ENCODE assay signal across 8 mouse cellular contexts in genomic region chr4:21776091-21776945, GRCm38 (mm10). TPM values are rescaled to one million over a fixed set of nuclear protein-coding genes. Genes with fewer than 3 reads are reported as not detected.
DNase-seq lines count a peak whose midpoint lies in the region; ATAC-seq and TF ChIP-seq lines count a peak whose summit lies in the region.

No protein-coding gene starts in this region.

- peak overlapping the region; percentile 32; the same call in 1 of the 2 replicates for H3K27ac ChIP-seq in CH12.LX (ENCODE audit: insufficient read depth, low read depth)
- H3K27ac ChIP-seq in forebrain, embryonic 10.5 days = peak overlapping the region; percentile 94
- peak overlapping the region; percentile 51; the same call in 1 of the 2 replicates for H3K27ac ChIP-seq in heart, embryonic 15.5 days
- peak overlapping the region; percentile 95 for H3K27ac ChIP-seq in liver, embryonic 13.5 days
- H3K27ac ChIP-seq in stomach, embryonic 15.5 days = peak overlapping the region; percentile 71

- ATAC-seq in heart, embryonic 15.5 days (replicated peaks; ENCODE audit: insufficient number of reproducible peaks, insufficient read depth, low FRiP score, low read depth) = peak; percentile 96
- peak; percentile 88 for ATAC-seq in liver, embryonic 13.5 days (ENCODE audit: low read depth)
- peak; percentile 96 for ATAC-seq in stomach, embryonic 15.5 days (ENCODE audit: insufficient read depth, low FRiP score, low read depth)

- H3K4me1 ChIP-seq in CH12.LX (ENCODE audit: control insufficient read depth in 1 of 2, insufficient read depth in 2 of 2) = peaks cover 5 to 34% of the 10 kb centered on the region in 2 experiments; a peak in 2 of 4 replicates
- H3K4me1 ChIP-seq in forebrain, embryonic 10.5 days = peaks cover 6% of the 10 kb centered on the region; the same call in 1 of the 2 replicates
- peaks cover 12% of the 10 kb centered on the region for H3K4me1 ChIP-seq in heart, embryonic 15.5 days (replicated peaks)
- peaks cover 50% of the 10 kb centered on the region for H3K4me1 ChIP-seq in liver, embryonic 13.5 days (replicated peaks)
- peaks cover 5% of the 10 kb centered on the region; the same call in 1 of the 2 replicates for H3K4me1 ChIP-seq in stomach, embryonic 15.5 days

- WGBS in forebrain, embryonic 10.5 days = under 1% methylated on average over 46 of the region's 46 CpGs
- under 1% methylated on average over 46 of the region's 46 CpGs for WGBS in heart, embryonic 15.5 days
- WGBS in liver, embryonic 13.5 days (ENCODE audit: insufficient replicate concordance) = under 1% methylated on average over 42 of the region's 46 CpGs
- WGBS in stomach, embryonic 15.5 days = under 1% methylated on average over 46 of the region's 46 CpGs

- H3K27me3 ChIP-seq in CH12.LX (replicated peaks) = no peaks in the 10 kb centered on the region
- H3K27me3 ChIP-seq in forebrain, embryonic 10.5 days (ENCODE audit: poor library complexity, severe bottlenecking) = no peaks in the 10 kb centered on the region
- no peaks in the 10 kb centered on the region for H3K27me3 ChIP-seq in heart, embryonic 15.5 days
- H3K27me3 ChIP-seq in liver, embryonic 13.5 days = no peaks in the 10 kb centered on the region
- no peaks in the 10 kb centered on the region for H3K27me3 ChIP-seq in stomach, embryonic 15.5 days (replicated peaks)

- DNase-seq in CH12.LX (ENCODE audit: extremely low read depth) = peak; percentile 84
- peak; percentile 82 for DNase-seq in c-Kit-positive CD71-positive TER-119-negative erythroid progenitor cells, embryonic 14.5 days (ENCODE audit: low read depth)
- DNase-seq in forebrain, embryonic 10.5 days (ENCODE audit: extremely low spot score, low spot score) = peak; percentile 97
- peak; percentile 93 to 95 for DNase-seq in kidney, postnatal 25 days
- peak; percentile 89 for DNase-seq in liver, embryonic 13.5 days
- peak; percentile 94 for DNase-seq in neural tube, embryonic 10.5 days (ENCODE audit: extremely low spot score, low spot score)

- dilution Hi-C loops in CH12.LX (cut with MboI; ENCODE audit: extremely low pct_ligation_motif_present, extremely low pct_unique_long_range_greater_than_20kb, low sequenced_read_pairs) = no loop called here

- peaks cover 1 to 19% of the 10 kb centered on the region in 2 experiments for H3K36me3 ChIP-seq in CH12.LX (replicated peaks in 1 of 2; ENCODE audit: control insufficient read depth in 1 of 2, insufficient read depth in 1 of 2, low read length in 1 of 2)
- H3K36me3 ChIP-seq in forebrain, embryonic 10.5 days (replicated peaks) = peaks cover 10% of the 10 kb centered on the region
- H3K36me3 ChIP-seq in heart, embryonic 15.5 days = no peaks in the 10 kb centered on the region; the same call in 1 of the 2 replicates
- H3K36me3 ChIP-seq in liver, embryonic 13.5 days = peaks cover 7% of the 10 kb centered on the region
- 0 out of 2 replicates have a peak, but pooled peaks cover 2% of the 10 kb centered on the region for H3K36me3 ChIP-seq in stomach, embryonic 15.5 days

- peaks cover 24% of the 10 kb centered on the region for H3K79me2 ChIP-seq in CH12.LX (replicated peaks; ENCODE audit: control insufficient read depth, extremely low read depth, insufficient read depth, poor library complexity, severe bottlenecking)

- peak overlapping the region; percentile 90 for H3K9ac ChIP-seq in CH12.LX (ENCODE audit: insufficient read depth, low read depth)
- H3K9ac ChIP-seq in heart, embryonic 15.5 days = peak overlapping the region; percentile 79
- H3K9ac ChIP-seq in liver, embryonic 13.5 days = peak overlapping the region; percentile 97
- H3K9ac ChIP-seq in stomach, embryonic 15.5 days = peak overlapping the region; percentile 92

- in situ Hi-C loops in CH12.LX (cut with MboI; ENCODE audit: low pct_ligation_motif_present, low pct_unique_long_range_greater_than_20kb, low sequenced_read_pairs) = no loop called here

- H3K4me3 ChIP-seq in CH12.LX (replicated peaks in 1 of 3; ENCODE audit: low read depth in 2 of 3, low read length in 2 of 3, poor library complexity in 1 of 3) = peak overlapping the region; percentile 74 to 95 (median 75)
- H3K4me3 ChIP-seq in forebrain, embryonic 10.5 days = peak overlapping the region; percentile 85
- H3K4me3 ChIP-seq in heart, embryonic 15.5 days = peak overlapping the region; percentile 78
- peak overlapping the region; percentile 91 for H3K4me3 ChIP-seq in liver, embryonic 13.5 days (replicated peaks)
- H3K4me3 ChIP-seq in stomach, embryonic 15.5 days (replicated peaks) = peak overlapping the region; percentile 89

- no peak for TF ChIP-seq EP300 in CH12.LX (IDR thresholded peaks at IDR 0.05; ENCODE audit: low read length)

- TF ChIP-seq POLR2A in CH12.LX (IDR thresholded peaks at IDR 0.05; ENCODE audit: low read depth, low read length) = peak; percentile 78

- H3K9me3 ChIP-seq in CH12.LX (replicated peaks; ENCODE audit: low read length) = no peaks in the 10 kb centered on the region
- no peaks in the 10 kb centered on the region for H3K9me3 ChIP-seq in forebrain, embryonic 10.5 days
- H3K9me3 ChIP-seq in heart, embryonic 15.5 days (replicated peaks) = no peaks in the 10 kb centered on the region
- H3K9me3 ChIP-seq in liver, embryonic 13.5 days (replicated peaks) = no peaks in the 10 kb centered on the region
- no peaks in the 10 kb centered on the region for H3K9me3 ChIP-seq in stomach, embryonic 15.5 days

- peak overlapping the region; percentile 91 for H3K4me2 ChIP-seq in CH12.LX (ENCODE audit: insufficient read depth, low read depth, poor library complexity, severe bottlenecking)
- H3K4me2 ChIP-seq in heart, embryonic 15.5 days = peak overlapping the region; percentile 77
- peak overlapping the region; percentile 79 for H3K4me2 ChIP-seq in liver, embryonic 13.5 days
- peak overlapping the region; percentile 79 for H3K4me2 ChIP-seq in stomach, embryonic 15.5 days

- TF ChIP-seq CTCF in CH12.LX (conservative IDR thresholded peaks at IDR 0.05 in 1 of 2, IDR thresholded peaks at IDR 0.05 in 1 of 2; ENCODE audit: low read depth in 2 of 2, low read length in 2 of 2) = no peak

- TF ChIP-seq RAD21 in CH12.LX (IDR thresholded peaks at IDR 0.05; ENCODE audit: low read depth, low read length) = no peak

TF ChIP-seq in CH12.LX, 34 proteins besides CTCF, POLR2A, EP300 and RAD21 (continues in another document):
- TF ChIP-seq NELFE (IDR thresholded peaks at IDR 0.05; ENCODE audit: low read depth, low read length) (peak; percentile 85), UBTF (IDR thresholded peaks at IDR 0.05; ENCODE audit: low read depth, low read length) (0 out of 2 replicates have a peak, but pooled peaks have one; percentile 44), MAFK (IDR thresholded peaks at IDR 0.05; ENCODE audit: insufficient replicate concordance, low read length) (no peak), POLR2AphosphoS2 (IDR thresholded peaks at IDR 0.05; ENCODE audit: low read depth, low read length) (peak; percentile 63; the same call in 1 of the 2 replicates), BHLHE40 (IDR thresholded peaks at IDR 0.05; ENCODE audit: low read depth, low read length) (no peak), SIN3A (IDR thresholded peaks at IDR 0.05; ENCODE audit: low read length) (peak; percentile 69; the same call in 1 of the 2 replicates), USF2 (conservative IDR thresholded peaks at IDR 0.05; ENCODE audit: low read depth, low read length) (no peak), TBP (conservative IDR thresholded peaks at IDR 0.05; ENCODE audit: low read depth, low read length) (no peak), TCF12 (IDR thresholded peaks at IDR 0.05; ENCODE audit: low read depth, low read length) (peak; percentile 61; the same call in 1 of the 2 replicates), ZMIZ1 (IDR thresholded peaks at IDR 0.05; ENCODE audit: low read depth, low read length) (peak; percentile 64; the same call in 1 of the 2 replicates), NRF1 (IDR thresholded peaks at IDR 0.05; ENCODE audit: low read depth, low read length) (peak; percentile 83), CHD1 (IDR thresholded peaks at IDR 0.05; ENCODE audit: low read depth, low read length) (no peak), ZNF384 (IDR thresholded peaks at IDR 0.05; ENCODE audit: low read depth, low read length) (no peak), E2F4 (IDR thresholded peaks at IDR 0.05; ENCODE audit: insufficient replicate concordance, low read depth, low read length) (no peak), ETS1 (conservative IDR thresholded peaks at IDR 0.05; ENCODE audit: low read depth, low read length) (0 out of 2 replicates have a peak, but pooled peaks have one; percentile 6), KAT2A (IDR thresholded peaks at IDR 0.05; ENCODE audit: insufficient replicate concordance, low read length) (no peak)

RNA-seq across cellular contexts. Expression of gene Tstd3, which starts 9.3 kb away (rescaled TPM):
- total RNA-seq in CH12.LX (2012; rRNA removed) (24.6 and 25.6 TPM in 2 replicates), CH12.LX (2014; rRNA removed) (51.0 and 57.1 TPM in 2 replicates)
- 37.2 and 39.9 TPM in 2 replicates for polyA plus RNA-seq in CH12.LX (2012; ENCODE audit: insufficient read length, low read depth)
- 24.3 and 25.2 TPM in 2 replicates for polyA plus RNA-seq in forebrain, embryonic 10.5 days (2016; fragmentation: Nextera tagmentation; extraction: Ambion mirVana)
- polyA plus RNA-seq in heart, embryonic 15.5 days (2015; fragmentation: Nextera tagmentation; extraction: Ambion mirVana) = 17.0 and 18.9 TPM in 2 replicates
- polyA plus RNA-seq in liver, embryonic 13.5 days (2015; fragmentation: Nextera tagmentation; extraction: Ambion mirVana) = 17.5 and 20.9 TPM in 2 replicates
- polyA plus RNA-seq in stomach, embryonic 15.5 days (2015; fragmentation: Nextera tagmentation; extraction: Ambion mirVana) = 13.3 and 16.2 TPM in 2 replicates

RNA-seq across cellular contexts. Expression of gene Usp45, which starts 9.4 kb away (rescaled TPM):
- total RNA-seq in CH12.LX (2012; rRNA removed) = 17.4 and 17.5 TPM in 2 replicates
- 30.6 and 37.0 TPM in 2 replicates for total RNA-seq in CH12.LX (2014; rRNA removed)
- 16.7 and 23.3 TPM in 2 replicates for polyA plus RNA-seq in CH12.LX (2012; ENCODE audit: insufficient read length, low read depth)
- polyA plus RNA-seq in forebrain, embryonic 10.5 days (2016; fragmentation: Nextera tagmentation; extraction: Ambion mirVana) = 12.0 and 12.4 TPM in 2 replicates
- polyA plus RNA-seq in heart, embryonic 15.5 days (2015; fragmentation: Nextera tagmentation; extraction: Ambion mirVana) = 5.9 and 6.1 TPM in 2 replicates
- polyA plus RNA-seq in liver, embryonic 13.5 days (2015; fragmentation: Nextera tagmentation; extraction: Ambion mirVana) = 13.6 and 18.7 TPM in 2 replicates
- polyA plus RNA-seq in stomach, embryonic 15.5 days (2015; fragmentation: Nextera tagmentation; extraction: Ambion mirVana) = 8.6 and 9.2 TPM in 2 replicates

RNA-seq across cellular contexts. Expression of gene Ccnc, which starts 48.8 kb away (rescaled TPM):
- total RNA-seq in CH12.LX (2012; rRNA removed) (20.7 and 22.7 TPM in 2 replicates), CH12.LX (2014; rRNA removed) (61.4 and 73.0 TPM in 2 replicates)
- polyA plus RNA-seq in CH12.LX (2012; ENCODE audit: insufficient read length, low read depth) = 24.4 and 32.3 TPM in 2 replicates
- 55.7 and 58.9 TPM in 2 replicates for polyA plus RNA-seq in forebrain, embryonic 10.5 days (2016; fragmentation: Nextera tagmentation; extraction: Ambion mirVana)
- 25.7 and 27.1 TPM in 2 replicates for polyA plus RNA-seq in heart, embryonic 15.5 days (2015; fragmentation: Nextera tagmentation; extraction: Ambion mirVana)
- 23.2 and 32.1 TPM in 2 replicates for polyA plus RNA-seq in liver, embryonic 13.5 days (2015; fragmentation: Nextera tagmentation; extraction: Ambion mirVana)
- polyA plus RNA-seq in stomach, embryonic 15.5 days (2015; fragmentation: Nextera tagmentation; extraction: Ambion mirVana) = 38.0 and 39.5 TPM in 2 replicates

Comparison
In these comparisons a context has a peak if more than half of its experiments do, and no peak if none do; other contexts are left out.
1. Peak in every context shown above with its lines: DNase-seq, ATAC-seq, H3K4me3 ChIP-seq and H3K27ac ChIP-seq.
2. H3K27ac ChIP-seq: peak in every context shown above with its lines; median percentile 95 in liver, embryonic 13.5 days; 94 in forebrain, embryonic 10.5 days; 71 in stomach, embryonic 15.5 days; 51 in heart, embryonic 15.5 days; 32 in CH12.LX.